Mouse (Mus musculus): Measurements from ENCODE around the gene Th. TPM values are rescaled to one million over a fixed set of nuclear protein-coding genes. Genes with fewer than 3 reads are reported as not detected.

Gene Th
- polyA plus RNA-seq, 1 experiment: 0.59 TPM

GRCm38 (mm10) chr7:142901774-142902173 is 29.2 kb downstream of the Th start:
- DNase-seq (ENCODE audit: low spot score): no peak

- no peak for DNase-seq (ENCODE audit: low spot score)
Observed at GRCm38 (mm10) chr7:142899872-142900271, 31.1 kb downstream of the Th start.

- DNase-seq (ENCODE audit: low spot score): no peak
Observed at GRCm38 (mm10) chr7:142897471-142897870, 33.5 kb downstream of the Th start.

- no peak for DNase-seq (ENCODE audit: low spot score)
Observed at GRCm38 (mm10) chr7:142895901-142896665, 34.8 kb downstream of the Th start.

GRCm38 (mm10) chr7:142895223-142895840 is 35.6 kb downstream of the Th start:
- DNase-seq (ENCODE audit: low spot score): no peak

- peak; percentile 64 for DNase-seq (ENCODE audit: low spot score)
Observed at GRCm38 (mm10) chr7:142894669-142895068, 36.3 kb downstream of the Th start.

- DNase-seq (ENCODE audit: low spot score): no peak
Observed at GRCm38 (mm10) chr7:142893721-142894639, 36.9 kb downstream of the Th start.

- no peak for DNase-seq (ENCODE audit: low spot score)
Observed at GRCm38 (mm10) chr7:142893296-142893695, 37.6 kb downstream of the Th start.

GRCm38 (mm10) chr7:142869419-142870163 is 61.3 kb downstream of the Th start:
- no peak for DNase-seq (ENCODE audit: low spot score)

- no peak for DNase-seq (ENCODE audit: low spot score)
Observed at GRCm38 (mm10) chr7:142850681-142851080, 80.2 kb downstream of the Th start.

Other genes with a start within 250 kb of the Th start
- gene Ins2, start 187.7 kb downstream of the Th start, polyA plus RNA-seq (2012; rRNA removed): not detected in 2 replicates
- gene Ascl2, start 38.1 kb upstream of the Th start, polyA plus RNA-seq (2012; rRNA removed): 2.4 and 2.7 TPM in 2 replicates
- 1.9 and 2.8 TPM in 2 replicates for gene Tspan32, start 73.9 kb upstream of the Th start, polyA plus RNA-seq (2012; rRNA removed)
- 591 and 684 TPM in 2 replicates for gene Cd81, start 121.6 kb upstream of the Th start, polyA plus RNA-seq (2012; rRNA removed)
- gene Tssc4, start 138.1 kb upstream of the Th start, polyA plus RNA-seq (2012; rRNA removed): 44.7 and 57.5 TPM in 2 replicates
- gene Trpm5, start 163.5 kb upstream of the Th start, polyA plus RNA-seq (2012; rRNA removed): 0.21 and 0.29 TPM in 2 replicates
- gene Kcnq1, start 175.2 kb upstream of the Th start, polyA plus RNA-seq (2012; rRNA removed): 1.0 and 1.5 TPM in 2 replicates

All from urinary bladder, adult 2 months (tissue).